Mouse (Mus musculus): ENCODE data around the gene Add1. TPM values are rescaled to one million over a fixed set of nuclear protein-coding genes. Genes with fewer than 3 reads are reported as not detected.

Gene Add1
- 100 to 1,000 TPM; 196 to 223 TPM for total RNA-seq (2023)

DNA sequence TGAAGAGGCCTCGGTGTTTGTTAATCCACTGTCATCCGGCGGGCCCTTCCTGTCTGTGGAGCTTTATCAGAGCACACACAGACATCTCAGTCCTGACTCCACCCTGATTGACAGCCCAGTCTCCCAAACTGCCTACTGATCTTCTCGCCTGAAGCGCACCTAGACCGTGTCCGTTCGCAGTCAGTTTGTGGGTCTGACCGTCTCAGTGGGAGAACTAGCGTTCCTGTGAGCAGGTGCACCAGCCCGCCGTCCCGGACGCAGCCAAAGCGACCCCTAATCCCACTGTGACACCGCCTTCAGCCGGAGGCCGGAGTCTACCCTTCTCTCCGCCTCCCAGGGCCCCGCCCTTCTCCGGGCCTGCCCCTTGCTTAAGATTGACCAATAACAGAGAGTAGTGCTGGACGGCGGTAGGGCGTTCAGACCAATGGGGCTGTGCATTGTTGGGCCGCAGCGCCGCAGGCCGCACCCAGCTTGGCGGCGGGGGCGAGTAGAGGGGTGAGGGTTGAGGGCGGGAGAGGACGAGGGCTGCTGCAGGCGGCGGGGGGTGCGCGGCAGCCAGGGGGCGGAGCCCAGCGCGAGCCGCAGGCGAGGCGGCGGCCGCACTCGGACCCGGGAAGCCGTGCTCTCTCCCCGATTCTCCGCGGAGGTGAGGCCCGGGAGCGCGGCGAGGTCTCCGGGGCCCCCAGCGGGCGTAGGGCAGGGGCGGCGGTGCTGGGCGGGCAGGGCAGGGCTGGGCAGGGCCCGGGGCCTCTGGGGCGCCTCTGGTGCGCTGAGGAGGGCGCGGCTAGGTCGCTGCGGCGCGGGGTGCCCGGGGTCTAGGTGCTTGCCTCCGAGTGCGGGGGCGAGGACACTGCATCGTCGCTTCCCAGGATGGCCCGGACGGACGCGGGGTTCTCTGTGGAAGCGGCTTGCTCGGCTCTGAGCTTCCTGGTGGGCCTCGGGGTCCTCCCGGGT, at the start of gene Add1:
Gene Add1, plus strand, starts transcription at position 397 of the 954 bp plus-strand sequence.

DNA sequence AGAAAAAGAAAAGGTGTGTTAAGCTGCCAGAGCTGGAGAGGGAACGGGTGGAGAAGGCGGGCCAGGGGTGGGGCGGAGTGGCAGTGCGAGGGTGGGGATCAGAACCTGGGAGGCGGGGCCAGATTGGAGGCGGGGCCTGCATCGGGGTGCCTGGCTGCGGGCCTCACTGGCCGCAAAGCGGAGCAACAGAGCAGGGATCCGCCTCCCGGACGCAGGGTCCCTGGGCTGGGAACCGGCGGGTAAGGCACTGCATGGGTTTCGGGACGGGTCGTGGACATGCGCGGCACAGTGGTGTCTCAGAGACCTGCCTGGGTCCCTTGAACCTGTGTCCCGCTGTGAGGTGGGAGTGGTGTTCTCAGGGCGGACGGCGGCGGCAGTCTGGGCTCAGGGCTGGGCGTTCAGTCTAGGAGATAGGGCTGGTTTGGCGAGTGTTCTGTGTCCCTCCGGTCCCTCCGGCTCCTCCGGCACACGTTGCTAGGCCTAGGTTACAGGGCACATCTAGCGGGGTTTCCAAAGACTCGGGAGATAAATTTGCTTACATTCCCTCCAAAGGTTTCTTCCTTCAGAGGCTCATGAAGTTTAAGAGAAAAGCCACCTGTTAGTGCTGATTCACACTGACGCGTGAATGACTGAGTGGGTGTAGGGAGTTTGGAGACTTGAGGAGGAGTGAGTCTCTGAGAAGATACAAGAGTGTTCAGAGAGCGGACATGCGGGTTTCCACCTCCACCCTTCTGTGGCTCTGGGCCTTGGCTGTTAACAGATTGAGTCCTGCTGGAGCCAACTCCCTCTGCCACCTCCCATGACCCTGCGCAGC, 47.6 kb upstream of the Add1 start, which contains the start of gene Sh3bp2:
Gene Sh3bp2, plus strand, starts transcription at position 176 of the 814 bp plus-strand sequence.

GRCm38 (mm10) chr5:34636481-34637287, 63.2 kb downstream of the Add1 start, which contains the start of gene Mfsd10:
Mfsd10 (minus strand) TSS chr5:34637212.

GRCm38 (mm10) chr5:34659686-34660590, 86.5 kb downstream of the Add1 start, which contains the start of the genes Nop14 and Grk4:
Nop14 (minus strand) TSS chr5:34660148.
Grk4 (plus strand) TSS chr5:34660379.

Other genes starting within 250 kb of the Add1 start
- gene Rnf4, start 237.4 kb upstream of the Add1 start, total RNA-seq (2023): 100 to 1,000 TPM; 126 to 132 TPM
- 10 to 100 TPM; 43.4 to 44.7 TPM for gene Fam193a, start 203.7 kb upstream of the Add1 start, total RNA-seq (2023)
- 10 to 100 TPM; 12.0 to 17.2 TPM for gene Tnip2, start 59.7 kb upstream of the Add1 start, total RNA-seq (2023)
- gene Sh3bp2, start 47.8 kb upstream of the Add1 start, total RNA-seq (2023): 10 to 100 TPM; 73.1 to 86.4 TPM
- 10 to 100 TPM; 53.1 to 61.2 TPM for gene Mfsd10, start 63.5 kb downstream of the Add1 start, total RNA-seq (2023)
- 1 to 10 TPM; 6.6 to 8.1 TPM for gene Nop14, start 86.5 kb downstream of the Add1 start, total RNA-seq (2023)
- 1 to 10 TPM; 4.0 to 5.5 TPM for gene Grk4, start 86.7 kb downstream of the Add1 start, total RNA-seq (2023)
- 10 to 100 TPM; 23.5 to 25.6 TPM for gene Htt, start 188.1 kb downstream of the Add1 start, total RNA-seq (2023)

Data from neutrophil, adult 59 days (primary cell).